Mouse (Mus musculus) layer of hippocampus, postnatal 25 days (tissue): ENCODE results near the gene Arhgap45. TPM values are rescaled to one million over a fixed set of nuclear protein-coding genes. Genes with fewer than 3 reads are reported as not detected.
"Not testable (repeated sequence)": the region's sequence is repeated elsewhere in the genome, so short reads cannot be mapped to it uniquely, and the experiment has no call there.

Source experiments
- DNase-seq, 2 experiments: peaks; one replicate each; pipeline ENCODE4 v3.0.0; 2022; ENCODE audit warnings: mixed read lengths in 2 of 2, low spot score in 1 of 2; ENCODE audit errors: extremely low spot score in 1 of 2
- total RNA-seq, 2 experiments: library from RNA; stranded (reverse); gene quantifications; 2 replicates each; pipeline ENCODE4 v1.2.3; 2021

Arhgap45 gene
- total RNA-seq, 2 experiments from 2014 or later, result 3.3 to 4.3 TPM

DNA sequence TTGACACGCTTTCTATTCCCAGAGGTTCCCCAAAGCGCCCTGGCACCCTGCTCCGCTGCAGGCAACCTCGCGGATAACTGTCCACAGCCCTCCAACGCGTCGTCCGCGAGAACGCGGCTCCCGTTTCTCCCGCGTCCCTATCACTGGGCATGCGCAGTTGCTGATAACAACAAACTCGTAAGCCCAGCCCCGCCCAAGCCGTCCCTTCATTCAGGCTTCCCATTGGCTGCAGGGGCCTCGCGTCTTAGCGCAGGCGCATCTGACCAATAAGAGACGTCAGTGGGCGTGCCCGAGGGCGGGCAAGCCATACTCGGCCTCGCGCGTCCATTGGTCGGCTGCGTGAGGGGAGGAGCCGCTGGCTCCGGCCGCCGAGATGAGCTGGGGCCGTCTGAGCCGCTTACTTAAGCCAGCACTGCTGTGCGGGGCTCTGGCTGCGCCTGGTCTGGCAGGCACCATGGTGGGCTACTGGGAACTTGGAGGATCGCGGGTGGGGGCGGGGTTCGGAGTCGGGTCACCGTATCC is 36.9 kb downstream of the Arhgap45 start:
- peak; percentile 92 to 93 for DNase-seq

DNA sequence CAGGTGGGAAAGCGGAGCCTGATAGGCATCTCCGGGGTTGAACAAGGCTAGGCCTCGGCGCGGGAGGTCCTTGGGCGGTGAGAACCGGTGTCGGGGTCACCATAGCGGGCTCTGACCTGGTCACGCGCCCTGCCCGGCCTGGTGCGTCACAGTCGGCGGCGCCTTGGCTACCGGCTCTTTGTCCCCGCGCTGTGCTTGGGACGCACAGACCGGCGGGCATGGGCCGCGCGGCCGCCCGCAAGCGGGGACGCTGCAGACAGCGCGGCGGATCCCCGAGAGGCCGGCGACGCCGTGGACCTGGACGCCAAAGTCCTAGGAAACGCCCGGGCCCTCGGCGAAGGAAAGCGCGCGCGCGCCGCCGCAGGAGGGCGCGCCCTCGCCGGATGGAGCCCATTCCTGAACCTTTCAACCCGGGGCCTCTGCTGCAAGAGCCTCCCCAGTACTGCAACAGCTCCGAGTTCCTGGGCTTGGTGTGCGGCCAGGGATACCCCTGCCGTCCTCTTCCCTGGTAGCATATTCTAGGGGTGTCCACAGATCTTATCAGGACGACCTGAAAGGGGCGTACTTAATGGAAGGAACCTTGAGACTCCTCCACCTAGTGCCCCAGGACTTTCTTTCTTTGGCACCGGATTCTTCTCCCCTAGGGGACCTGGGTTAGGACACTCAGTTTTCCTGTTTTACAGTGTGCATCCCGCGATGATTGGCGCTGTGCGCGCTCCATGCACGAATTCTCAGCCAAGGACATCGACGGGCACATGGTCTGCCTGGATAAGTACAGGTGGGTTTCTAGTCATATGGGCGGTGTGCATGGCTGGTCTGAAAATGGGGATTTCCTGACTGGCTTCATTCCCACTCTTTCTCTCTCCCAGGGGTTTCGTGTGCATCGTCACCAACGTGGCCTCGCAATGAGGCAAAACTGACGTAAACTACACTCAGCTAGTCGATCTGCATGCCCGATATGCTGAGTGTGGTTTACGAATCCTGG is 37.7 kb downstream of the Arhgap45 start:
- peak; percentile 40 to 63 for DNase-seq

DNA sequence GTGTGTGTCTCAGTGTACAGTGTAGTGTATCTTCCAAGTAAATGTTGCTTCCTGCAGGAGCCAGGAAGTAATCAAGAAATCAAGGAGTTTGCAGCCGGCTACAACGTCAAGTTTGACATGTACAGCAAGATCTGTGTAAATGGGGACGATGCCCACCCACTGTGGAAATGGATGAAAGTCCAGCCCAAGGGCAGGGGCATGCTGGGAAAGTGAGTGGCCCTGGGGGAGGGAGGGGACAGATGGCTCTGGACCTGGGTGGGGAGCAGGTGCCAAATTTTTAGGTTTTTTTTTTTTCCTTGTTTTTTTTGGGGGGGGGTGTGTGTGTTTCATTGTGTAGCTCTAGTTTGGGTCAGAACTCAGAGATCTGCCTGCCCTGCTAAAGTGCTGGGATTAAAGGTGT is 38.5 kb downstream of the Arhgap45 start:
- DNase-seq, result not testable (repeated sequence)

DNA sequence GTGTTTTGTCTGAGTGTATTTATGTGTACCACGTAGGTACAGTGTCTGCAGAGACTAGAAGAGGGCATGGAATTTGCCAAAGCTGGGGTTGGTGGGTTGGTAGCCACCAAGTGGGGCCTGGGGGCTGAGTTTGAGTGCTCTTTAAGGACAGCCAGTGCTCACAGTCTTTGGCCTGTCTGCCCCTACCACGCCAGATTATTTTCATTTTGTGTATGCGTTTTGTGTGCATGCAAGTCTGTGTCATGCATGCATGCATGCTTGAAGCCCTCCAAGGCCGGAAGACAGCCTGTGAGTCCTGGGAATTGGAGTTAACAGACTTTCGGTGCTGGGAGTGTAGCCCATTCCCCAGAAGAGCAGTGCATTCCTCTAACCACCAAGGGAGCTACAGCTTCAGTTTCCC is 38.9 kb downstream of the Arhgap45 start:
- no peak for DNase-seq

DNA sequence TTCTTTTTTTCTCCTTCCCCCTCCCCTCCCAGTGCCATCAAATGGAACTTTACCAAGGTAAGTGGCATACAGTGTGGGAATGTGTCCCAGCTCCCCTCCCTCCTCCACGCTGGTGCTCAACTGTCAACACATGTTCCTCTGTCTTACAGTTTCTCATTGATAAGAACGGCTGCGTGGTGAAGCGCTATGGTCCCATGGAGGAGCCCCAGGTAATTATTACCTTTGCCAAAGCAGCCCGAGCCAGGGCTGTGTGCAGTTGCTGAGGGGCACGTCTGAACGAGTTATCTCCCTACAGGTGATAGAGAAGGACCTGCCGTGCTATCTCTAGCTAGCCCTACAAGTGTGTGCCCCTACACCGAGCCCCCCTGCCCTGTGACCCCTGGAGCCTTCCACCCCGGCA is 39.4 kb downstream of the Arhgap45 start:
- DNase-seq, result no peak

DNA sequence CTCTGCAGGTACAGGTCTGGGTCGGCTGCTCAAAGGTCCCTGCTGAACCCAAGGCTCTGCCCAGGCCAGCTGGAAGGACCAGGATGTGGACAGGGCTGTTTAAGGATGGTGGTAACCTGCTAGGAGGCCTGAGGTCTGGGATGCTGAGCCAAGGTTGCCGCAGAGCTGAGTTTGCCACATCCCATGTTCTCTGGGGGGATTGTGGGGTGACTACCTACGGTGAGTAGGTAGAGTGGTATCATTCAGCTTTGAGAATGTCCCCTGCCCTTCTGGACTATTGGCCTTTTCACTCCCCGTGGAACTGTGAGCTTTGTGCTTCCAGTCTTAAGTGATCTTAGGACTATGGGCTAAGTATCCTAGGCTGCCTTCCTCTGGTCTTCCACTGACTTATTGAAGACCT is 40.1 kb downstream of the Arhgap45 start:
- no peak for DNase-seq

DNA sequence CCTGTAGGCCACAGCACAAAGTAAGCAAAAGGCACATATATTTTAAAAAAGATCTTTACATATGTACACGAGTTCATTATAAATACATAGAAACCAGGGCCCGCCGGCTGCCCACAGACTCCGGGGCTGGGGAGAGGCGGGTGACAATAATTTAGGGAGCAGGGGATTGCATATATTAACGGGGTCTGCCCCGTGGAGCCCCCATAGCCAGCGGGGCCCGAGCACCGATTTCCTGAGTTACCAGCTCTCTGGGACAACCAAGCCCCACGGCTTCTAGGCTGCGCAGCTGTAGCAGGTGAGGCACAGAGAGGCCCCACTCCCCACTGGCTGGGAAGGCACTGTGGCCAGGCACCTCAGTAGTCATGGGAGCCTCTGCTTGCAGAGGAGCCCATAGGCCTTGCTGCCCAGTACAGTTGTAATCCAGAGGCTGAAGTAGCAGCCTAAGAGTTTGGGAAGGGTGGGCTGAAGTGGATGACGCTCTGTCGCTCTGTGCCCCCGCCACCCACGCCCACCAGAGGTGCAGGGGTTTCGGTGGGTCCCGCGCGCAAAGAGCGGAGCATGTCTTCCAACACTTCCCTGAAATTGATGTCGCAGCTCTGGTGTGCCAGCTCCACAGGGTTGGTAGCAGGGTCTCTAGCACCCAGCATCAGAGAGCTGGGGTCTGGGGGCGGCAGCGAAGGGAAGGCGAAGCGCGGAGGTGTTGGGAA is 40.7 kb downstream of the Arhgap45 start:
- DNase-seq, result no peak

DNA sequence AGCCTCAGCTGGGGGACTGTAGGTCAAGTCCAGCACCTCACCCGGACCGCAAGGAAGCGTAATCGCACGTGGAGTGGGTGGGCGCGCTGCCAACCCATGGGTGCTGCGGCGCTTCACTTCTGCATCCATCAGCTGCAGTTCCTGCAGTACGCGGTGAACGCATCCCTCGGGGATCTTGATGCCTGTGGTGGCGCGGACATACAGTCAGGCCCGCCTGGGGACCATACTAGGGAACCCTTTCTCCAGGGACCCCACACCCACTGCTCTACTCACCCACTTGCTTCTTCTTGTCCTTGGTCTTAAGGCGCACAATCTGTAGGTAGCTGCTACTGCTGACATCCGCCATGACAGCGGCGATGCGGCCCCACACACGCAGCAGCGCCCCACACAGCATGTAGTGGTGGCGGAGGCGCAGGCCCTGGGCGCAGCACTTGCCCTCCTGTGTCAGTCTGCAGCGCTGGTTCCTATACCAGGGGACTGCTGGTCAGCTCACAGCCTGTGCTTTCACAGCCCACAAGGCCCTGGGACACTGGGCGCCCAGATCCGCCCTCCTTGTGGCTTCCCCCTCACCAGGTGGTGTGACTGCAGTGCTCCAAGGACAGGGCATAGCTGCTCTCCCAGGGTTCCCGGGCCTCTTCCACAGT is 41.4 kb downstream of the Arhgap45 start:
- peak in 1 of 2 experiments; percentile 27 for DNase-seq

DNA sequence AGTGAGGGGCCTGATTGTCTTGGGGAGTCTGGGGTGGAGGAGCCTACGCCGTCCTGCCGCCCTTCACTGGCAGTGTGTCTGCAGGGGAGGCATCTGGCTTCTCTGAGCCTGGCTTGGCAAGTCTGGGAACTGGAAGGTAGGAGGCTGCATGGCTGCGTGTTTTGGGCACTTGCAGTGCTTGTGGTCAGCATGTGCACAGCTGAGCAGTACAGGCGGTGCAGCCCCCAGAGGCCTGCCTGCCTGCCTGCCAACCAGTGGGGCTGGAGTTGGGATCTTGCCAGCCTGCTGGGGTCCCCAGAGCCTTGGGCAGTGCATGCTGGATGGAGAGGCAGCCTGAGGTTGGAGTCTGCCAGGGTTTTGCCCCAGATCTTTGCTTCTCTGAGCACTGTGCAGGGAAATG is 46.7 kb downstream of the Arhgap45 start:
- DNase-seq, result no peak

DNA sequence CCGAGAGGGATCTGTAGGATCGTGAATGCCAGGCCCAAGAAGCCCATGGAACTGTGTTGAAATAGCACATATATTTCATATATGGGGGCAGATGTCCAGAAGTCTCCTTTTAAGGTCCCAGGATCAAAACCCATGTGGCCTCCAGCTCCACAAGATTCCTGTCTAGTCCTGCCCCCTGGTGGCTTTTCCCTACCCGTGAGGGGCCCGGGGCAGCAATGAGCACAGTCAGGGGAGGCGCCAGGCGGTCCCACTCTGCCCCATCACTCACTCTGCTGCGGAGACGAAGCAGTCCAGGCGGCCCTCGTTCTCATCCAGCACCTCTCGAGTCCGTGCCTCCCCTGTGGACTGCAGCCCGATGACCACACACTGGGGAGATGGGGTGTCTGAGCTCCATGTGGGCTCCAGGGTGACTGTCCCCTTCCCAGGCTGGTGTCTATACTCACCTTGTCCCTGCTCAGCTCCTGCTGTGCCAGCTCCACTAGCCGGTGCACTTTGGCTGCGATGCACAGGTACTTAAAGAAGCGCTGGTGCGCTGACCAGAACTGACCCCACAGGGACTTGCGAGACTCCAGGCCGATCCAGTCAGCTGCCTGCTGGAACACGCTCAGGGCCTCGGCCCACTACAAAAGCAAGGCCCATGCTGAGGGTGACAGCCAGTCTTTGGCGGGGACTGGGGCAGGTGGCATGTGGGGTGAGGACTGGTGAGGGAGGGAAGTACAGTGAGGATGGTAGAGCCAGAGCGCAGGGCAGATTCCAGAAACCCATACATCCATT is 47.6 kb downstream of the Arhgap45 start:
- no peak for DNase-seq

DNA sequence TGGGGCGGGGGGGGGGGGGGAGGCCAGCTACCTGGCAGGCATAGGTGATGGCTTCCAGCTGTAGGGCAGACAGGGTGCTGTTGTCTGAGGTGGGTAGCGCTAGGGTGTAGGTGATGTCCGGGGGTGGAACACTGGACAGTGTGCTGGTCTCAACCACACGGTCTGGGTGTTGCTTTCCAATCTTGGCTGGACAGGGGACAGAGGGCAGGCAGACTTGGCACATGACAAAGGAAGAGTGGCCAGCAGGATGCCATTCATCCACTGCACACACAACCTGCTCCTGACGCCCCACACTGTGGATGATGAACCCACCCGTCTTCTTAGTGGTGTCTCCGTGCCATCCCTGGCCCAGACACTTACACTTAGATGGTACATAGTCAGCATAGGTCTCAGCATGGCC is 52.8 kb downstream of the Arhgap45 start:
- no peak for DNase-seq

DNA sequence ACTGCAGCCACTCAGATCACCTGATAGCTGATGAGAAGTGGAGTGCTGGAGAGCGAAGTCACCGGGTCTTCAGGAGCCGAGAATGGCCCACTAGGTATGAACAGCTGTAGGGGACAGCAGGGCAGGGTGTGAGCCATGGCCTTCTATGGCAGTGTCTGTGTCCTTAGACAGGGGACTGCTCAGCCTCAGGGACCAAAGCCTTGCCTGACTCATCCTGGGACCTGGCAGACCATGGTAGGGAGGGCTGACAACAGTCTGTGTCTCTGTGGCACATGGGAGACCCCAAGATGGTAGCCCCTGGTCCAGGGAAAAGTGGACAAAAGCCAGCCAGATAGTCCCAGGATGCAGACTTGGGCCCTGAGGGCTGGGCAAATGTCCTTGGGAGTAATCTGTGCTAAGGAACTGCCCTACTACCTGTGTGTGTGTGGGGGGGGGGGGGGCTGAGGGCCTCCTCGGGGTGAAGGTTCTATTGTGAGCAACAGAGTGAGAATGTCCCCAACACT is 53.5 kb downstream of the Arhgap45 start:
- DNase-seq, result no peak

DNA sequence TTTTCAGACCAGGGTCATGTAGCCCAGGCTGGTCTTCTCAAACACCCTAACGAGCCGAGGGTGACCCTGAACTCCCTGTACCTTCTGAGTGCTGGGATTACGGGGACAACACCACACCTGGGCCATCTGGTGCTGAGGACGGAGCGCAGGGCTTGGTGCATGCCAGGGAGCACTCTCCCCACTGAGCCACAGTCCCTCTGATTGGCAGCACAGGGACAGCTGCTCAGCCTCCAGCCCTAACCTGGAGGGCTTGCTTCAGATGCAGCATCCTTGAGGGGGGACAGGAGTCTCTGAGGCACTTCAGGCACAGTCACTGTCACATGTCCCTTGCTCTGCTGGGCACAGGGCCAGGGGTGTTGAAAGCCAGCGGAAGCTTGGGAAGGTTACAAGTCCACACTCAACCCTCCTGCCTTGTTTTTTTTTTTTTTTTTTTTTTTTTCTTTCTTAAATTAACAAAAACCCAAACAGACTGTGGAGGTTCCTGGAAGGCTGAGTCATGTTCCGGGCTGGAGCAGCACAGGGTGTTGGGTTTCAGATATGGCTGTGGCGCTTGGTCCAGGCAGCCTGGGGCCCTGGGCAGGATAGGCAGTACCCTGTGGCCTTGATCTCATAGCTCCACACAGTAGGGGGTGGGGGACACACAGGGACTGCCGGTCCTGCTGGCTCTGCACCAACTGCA is 54.5 kb downstream of the Arhgap45 start:
- DNase-seq, result peak in 1 of 2 experiments; percentile 56

DNA sequence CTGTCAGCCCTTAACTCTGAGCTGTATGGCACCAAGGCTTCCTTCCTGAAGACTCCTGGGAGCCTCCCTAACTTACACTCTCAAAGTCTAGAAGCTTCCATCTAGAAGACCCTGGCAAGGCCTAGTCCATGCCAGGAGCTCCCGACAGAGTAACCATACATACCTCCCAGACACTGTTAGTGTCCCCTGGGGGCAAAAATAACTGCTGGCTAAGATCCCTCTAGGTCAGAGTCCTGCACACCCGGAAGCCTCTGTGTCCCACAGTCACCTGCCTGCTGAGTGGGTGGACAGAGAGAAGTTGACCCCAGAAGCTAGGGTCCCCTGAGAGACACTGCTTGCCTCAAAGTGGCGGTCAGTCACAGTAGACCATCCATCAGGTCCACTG is 55.1 kb downstream of the Arhgap45 start:
- no peak for DNase-seq

DNA sequence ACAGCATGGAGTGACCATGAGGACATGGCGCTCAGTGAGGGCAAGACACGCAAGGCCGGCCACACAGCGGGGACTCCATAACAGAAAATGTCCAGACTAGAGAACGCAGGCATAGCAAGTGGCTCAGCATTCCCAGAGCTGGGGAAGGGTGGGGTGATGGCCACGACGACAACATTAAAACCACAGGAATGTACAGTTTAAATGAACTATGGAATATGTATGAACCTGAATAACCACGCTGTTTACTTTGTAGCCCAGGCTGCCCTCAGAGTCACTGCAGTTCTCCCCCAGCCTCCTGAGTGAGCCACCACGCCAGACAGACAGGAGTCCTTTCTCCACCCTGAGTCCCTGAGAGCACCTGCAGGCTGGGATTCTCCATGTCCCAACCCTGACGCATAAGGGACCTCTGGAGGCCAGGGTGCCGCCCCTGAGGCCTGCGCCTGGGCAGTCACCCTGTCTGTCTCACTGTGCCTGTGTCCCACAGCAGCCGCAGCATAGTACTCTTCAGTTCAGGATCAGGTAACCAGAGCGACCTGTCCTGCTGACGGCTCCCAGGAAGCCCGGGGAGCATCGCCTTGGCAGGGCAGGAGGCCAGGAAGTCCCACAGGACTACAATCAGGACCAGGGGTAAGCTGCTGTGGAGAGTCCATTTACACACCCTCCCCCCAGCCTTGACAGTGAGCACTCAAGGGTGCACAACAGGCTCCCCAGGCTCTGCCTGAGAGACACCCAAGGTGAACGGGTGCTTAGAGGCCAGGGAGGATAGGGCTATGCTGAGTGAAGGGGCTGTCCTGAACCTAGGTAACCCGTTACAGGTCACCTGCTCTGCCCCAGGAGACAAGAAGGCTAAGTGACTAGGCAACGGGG is 56.4 kb downstream of the Arhgap45 start:
- no peak for DNase-seq

DNA sequence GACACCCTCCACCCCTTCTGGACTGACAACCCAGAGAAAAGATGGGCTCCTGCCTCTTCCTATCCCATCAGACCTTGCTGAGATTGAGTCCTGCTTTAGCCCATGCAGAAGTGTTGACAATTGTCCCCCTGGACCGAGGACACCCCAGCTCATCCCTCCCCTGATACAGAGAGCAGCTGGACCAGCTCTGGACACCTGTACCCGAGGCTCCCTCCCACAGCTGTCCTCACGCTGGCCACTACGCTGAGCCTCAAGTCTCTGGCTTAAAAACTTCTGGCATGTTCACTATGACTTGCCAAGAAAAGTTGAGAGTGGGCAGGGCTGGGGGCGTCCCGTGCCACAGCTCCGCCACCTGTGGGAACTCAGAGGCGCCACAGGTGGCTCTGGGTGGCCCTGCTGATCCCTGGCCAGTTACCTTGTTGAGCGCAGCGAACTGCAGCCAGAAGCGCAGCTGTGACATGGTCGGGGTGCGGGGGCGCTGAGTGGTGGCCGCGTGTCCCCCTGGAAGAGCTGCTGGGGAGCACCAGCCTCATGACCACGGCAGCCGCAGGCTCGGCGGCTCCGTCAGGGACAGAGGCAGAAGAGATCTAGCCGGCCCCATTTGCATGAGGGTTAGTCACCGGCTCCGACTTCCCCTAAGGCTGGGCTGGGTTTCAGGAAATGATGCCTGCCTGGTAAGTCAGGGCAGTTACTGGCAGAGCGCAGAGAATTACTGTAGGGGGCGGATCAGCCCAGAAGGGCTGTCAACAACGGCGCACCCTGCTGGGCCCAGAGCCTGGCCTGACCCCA is 58.6 kb downstream of the Arhgap45 start:
- peak in 1 of 2 experiments; percentile 27 for DNase-seq

DNA sequence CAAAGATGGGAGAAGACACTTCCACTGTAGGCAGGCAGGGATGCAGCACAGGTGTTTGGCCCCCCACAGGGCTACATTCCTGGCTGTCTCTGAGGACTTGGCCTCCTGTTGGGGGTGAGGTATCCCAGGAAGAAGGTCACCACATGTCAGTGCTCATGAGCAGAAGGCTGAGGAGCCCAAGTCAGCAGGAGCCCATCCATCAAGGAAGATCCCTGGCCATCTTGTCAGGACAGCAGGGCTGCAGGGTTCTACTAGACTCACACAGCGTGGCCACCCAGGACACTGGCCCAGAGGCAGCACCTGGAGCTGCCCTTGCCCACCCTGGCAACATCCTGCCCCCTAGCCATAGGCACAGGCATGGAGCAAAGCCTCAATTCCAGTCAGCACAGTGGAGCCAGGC is 59.5 kb downstream of the Arhgap45 start:
- DNase-seq, result no peak

DNA sequence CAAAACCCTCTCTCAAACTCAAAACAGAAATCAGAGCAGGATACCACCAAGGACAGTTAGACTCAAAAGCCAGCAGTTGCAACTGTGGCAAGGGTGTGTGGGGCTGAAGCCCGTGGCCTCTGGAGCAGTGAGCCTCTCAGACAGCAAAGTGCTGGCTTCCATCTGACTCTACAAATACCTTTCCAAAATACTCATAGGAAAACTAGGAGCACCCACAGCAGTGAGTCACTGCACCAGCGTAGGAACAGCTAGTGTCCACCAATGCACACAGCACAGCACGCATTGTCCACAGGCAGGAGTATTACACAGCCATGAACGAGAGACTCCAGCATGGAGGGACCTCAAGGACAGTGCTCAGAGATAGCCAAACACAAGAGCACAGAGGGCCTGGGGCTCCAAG is 59.9 kb downstream of the Arhgap45 start:
- no peak for DNase-seq
